Mouse (Mus musculus) midbrain, embryonic 12.5 days (tissue): Measurements from ENCODE around the gene Lactb. TPM values are rescaled to one million over a fixed set of nuclear protein-coding genes. Genes with fewer than 3 reads are reported as not detected.
A peak's percentile ranks its signal among the peaks of the same experiment; 100 is the strongest.

ENCODE experiments used
- ATAC-seq: fragments of 200-750 bp; cut with Nextera tagmentation; 2 replicates; pipeline ENCODE4 v1.8.0; 2017; ENCODE audit warnings: low read depth, moderate TSS enrichment, moderate library complexity; ENCODE audit not compliant: low FRiP score
- H3K27ac ChIP-seq: fragments of 300-500 bp; sonication (generic); replicated peaks from 2 replicates; pipeline ENCODE4 v1.5.1; 2016; ENCODE audit warnings: mild to moderate bottlenecking
- H3K27me3 ChIP-seq: fragments of 300-500 bp; sonication (generic); 2 replicates; pipeline ENCODE4 v1.6.1; 2016; ENCODE audit warnings: mild to moderate bottlenecking
- H3K36me3 ChIP-seq: fragments of 300-500 bp; sonication (generic); 2 replicates; pipeline ENCODE4 v1.6.1; 2016
- H3K4me1 ChIP-seq: fragments of 300-500 bp; sonication (generic); 2 replicates; pipeline ENCODE4 v1.6.1; 2016
- H3K4me2 ChIP-seq: fragments of 300-500 bp; sonication (generic); replicated peaks from 2 replicates; pipeline ENCODE4 v1.6.1; 2016; ENCODE audit warnings: mild to moderate bottlenecking, moderate library complexity
- H3K4me3 ChIP-seq: fragments of 300-500 bp; sonication (generic); 2 replicates; pipeline ENCODE4 v1.5.1; 2016; ENCODE audit warnings: mild to moderate bottlenecking
- H3K9ac ChIP-seq: fragments of 300-500 bp; sonication (generic); replicated peaks from 2 replicates; pipeline ENCODE4 v1.6.1; 2016; ENCODE audit warnings: mild to moderate bottlenecking, moderate library complexity
- H3K9me3 ChIP-seq: fragments of 300-500 bp; sonication (generic); 2 replicates; pipeline ENCODE4 v1.6.1; 2016; ENCODE audit warnings: mild to moderate bottlenecking
- WGBS: fragments of 180-500 bp; shearing (Covaris S2); methylation state at CpG from one replicate; pipeline ENCODE4 v1.1.7; 2016; 5-methylcytosine and 5-hydroxymethylcytosine counted together
- polyA plus RNA-seq: library from polyadenylated mRNA; unstranded; fragments of >200 nt; fragmentation: Nextera tagmentation; extraction: Ambion mirVana; gene quantifications from 2 replicates; pipeline ENCODE4 v1.2.1, GENCODE M21; 2016

The Lactb gene
- polyA plus RNA-seq, 1 experiment from 2014 or later: 9.7 TPM

DNA sequence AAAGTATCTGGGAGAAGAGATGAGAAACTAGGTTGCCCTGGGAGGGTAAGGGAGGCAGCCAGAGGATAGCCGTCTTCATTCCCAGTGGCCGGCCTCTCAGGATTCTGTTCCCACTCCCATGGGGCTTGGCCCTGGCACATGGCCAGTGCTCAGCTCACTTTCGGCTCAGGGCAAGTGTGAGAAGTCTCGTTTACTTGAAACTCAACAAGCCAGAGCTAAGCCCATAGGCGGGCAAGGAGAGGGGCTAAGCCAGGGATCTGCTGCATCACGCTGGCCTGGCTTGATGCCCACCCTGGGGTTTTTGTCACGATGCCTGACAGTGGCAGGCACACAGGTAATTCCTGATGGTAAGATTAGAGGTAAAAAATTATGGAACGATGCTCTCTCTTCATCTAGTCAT is 37.8 kb downstream of the Lactb start:
- H3K4me3 ChIP-seq: no peak overlapping the region
- H3K4me1 ChIP-seq: peaks cover 26% of the 10 kb centered on the region
- no peaks in the 10 kb centered on the region for H3K9me3 ChIP-seq
- no peaks in the 10 kb centered on the region; the same call in 1 of the 2 replicates for H3K27me3 ChIP-seq
- no peak overlapping the region for H3K27ac ChIP-seq
- H3K36me3 ChIP-seq: no peaks in the 10 kb centered on the region
- ATAC-seq: no peak
- no peak overlapping the region for H3K9ac ChIP-seq
- no peak overlapping the region for H3K4me2 ChIP-seq
- WGBS: 81% methylated on average over 8 of the region's 8 CpGs

DNA sequence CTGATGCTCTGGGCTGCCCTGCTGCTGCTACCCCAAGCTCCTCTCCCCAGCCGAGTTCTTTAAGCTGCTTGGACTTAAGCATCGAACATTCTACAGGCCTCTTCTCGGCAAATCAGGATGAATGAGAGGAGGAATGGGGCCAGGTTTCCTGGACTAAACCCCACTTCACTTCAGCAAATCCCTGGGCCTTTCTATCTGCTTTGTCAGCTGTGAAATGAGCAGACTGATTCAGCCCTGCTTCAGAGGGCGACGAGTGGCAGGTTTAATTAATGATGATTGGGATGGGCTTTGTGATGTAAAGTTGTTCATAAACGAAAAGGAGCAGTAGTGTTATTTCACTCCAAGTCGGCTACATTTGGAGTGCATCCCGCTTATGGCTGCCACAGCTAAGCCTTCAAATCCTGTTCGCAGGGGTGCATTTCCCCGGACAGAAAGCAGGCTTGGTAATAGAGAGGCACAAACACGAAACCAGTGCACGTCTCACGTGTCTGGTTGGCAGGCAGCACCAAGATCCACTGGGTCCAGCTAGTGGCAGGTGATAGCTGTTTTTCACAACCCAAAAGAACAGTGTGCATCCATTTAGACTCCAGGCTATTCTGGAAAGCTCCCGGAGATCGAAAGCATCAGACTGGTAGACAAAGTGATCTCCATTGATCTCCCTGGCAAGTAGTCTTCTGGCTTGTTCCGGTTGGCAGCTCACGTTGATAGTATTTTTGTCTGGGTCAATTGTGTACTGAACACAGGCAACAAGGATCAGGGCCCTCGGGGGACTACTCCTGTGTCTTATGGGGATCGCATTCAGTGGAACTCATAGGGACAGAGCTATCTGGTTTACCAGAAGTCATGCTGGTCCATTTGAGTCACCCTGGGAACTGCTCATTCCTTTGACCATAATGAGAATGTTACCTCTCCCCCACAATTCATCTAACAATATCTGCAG is 41.1 kb downstream of the Lactb start:
- H3K27me3 ChIP-seq: no peaks in the 10 kb centered on the region; the same call in 1 of the 2 replicates
- peaks cover 26% of the 10 kb centered on the region for H3K4me1 ChIP-seq
- H3K4me2 ChIP-seq: 0 out of 2 replicates have a peak overlapping the region, but pooled peaks have one; percentile 12
- no peak overlapping the region for H3K9ac ChIP-seq
- peak; percentile 65 for ATAC-seq
- no peaks in the 10 kb centered on the region for H3K36me3 ChIP-seq
- H3K4me3 ChIP-seq: no peak overlapping the region
- 26% methylated on average over 19 of the region's 19 CpGs for WGBS
- peak overlapping the region; percentile 60 for H3K27ac ChIP-seq
- no peaks in the 10 kb centered on the region for H3K9me3 ChIP-seq

DNA sequence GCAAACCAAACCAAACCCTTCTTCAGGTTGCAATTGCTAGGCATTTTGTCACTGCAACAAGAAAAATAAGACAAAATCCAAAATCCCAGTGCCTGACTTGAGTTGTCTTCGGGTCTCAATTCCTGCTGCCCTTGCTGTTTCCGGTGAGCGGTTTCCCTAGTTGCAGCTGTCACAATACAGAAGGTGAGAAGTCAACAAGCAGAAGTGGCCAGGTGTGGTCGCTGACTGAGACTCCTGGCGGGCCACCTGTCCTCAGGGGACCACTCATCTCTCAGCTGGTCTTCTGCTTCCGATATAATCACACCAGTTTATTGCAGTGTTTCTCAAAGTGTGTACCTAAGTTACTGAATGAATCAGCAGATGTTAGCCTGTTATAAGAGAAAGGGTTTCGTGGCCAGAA is 44.9 kb downstream of the Lactb start:
- Histone ChIP-seq H3K4me1 (peaks cover 26% of the 10 kb centered on the region), H3K27ac (no peak overlapping the region), H3K4me2 (no peak overlapping the region), H3K9me3 (no peaks in the 10 kb centered on the region), H3K4me3 (no peak overlapping the region), H3K27me3 (no peaks in the 10 kb centered on the region; the same call in 1 of the 2 replicates), H3K36me3 (no peaks in the 10 kb centered on the region), H3K9ac (no peak overlapping the region)
- whole genome bisulfite sequencing: 71% methylated on average over 7 of the region's 7 CpGs
- no peak for ATAC-seq

DNA sequence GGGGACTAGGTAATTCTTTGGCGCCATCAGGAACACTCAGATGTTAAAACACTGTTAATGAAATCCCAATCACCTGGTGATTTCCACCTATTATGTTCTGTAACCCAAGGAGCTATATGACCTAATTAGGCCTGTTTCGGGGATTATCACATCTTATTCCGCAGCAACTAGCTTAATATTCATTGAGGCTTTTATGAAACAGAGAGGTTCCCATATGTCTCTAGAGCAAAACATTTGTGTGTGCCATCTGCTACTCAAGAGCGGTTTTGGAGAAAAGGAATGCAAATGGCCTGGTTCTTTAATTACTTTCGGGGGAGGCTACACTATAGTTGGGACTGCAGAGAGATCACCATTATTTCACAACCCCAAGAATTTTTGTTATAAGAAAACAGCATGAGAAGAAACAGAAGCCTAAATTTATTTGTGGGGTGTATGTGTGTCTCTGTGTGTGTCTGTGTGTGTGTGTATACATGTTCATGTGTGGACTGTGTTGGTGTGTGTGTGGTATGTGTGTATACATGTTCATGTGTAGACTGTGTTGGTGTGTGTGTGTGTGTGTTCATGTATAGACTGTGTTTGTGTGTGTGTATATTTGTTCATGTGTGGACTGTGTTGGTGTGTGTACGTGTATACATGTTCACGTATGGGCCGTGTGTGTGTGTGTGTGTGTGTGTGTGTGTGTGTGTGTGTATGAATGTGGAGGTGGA is 47.4 kb downstream of the Lactb start:
- WGBS: 61% methylated on average over 8 of the region's 8 CpGs
- no peak overlapping the region for H3K27ac ChIP-seq
- H3K9ac ChIP-seq: no peak overlapping the region
- H3K4me3 ChIP-seq: no peak overlapping the region
- no peak for ATAC-seq
- no peaks in the 10 kb centered on the region for H3K36me3 ChIP-seq
- H3K4me1 ChIP-seq: peaks cover 5% of the 10 kb centered on the region; the same call in 1 of the 2 replicates
- no peak overlapping the region for H3K4me2 ChIP-seq
- H3K27me3 ChIP-seq: no peaks in the 10 kb centered on the region
- no peaks in the 10 kb centered on the region for H3K9me3 ChIP-seq

DNA sequence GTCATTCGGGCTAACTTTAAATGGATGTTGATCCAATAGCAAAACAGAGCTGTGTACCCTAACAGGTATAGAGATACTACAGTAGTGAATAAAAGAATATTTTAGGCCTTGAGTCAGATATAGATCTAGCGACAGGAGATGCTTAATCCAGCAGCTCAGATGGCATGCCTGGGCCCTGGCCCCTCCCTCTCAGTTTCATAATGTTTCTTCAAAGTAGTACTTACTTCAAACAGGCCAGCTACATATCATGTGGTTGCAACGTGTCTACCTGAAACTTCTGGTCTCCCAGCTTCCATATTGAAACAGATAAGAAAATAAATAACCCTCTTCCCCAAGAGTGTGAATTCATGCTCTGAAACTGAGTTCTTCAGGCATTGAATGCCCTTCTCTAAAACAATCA is 49.4 kb downstream of the Lactb start:
- Histone ChIP-seq H3K9ac (no peak overlapping the region), H3K36me3 (no peaks in the 10 kb centered on the region), H3K4me2 (no peak overlapping the region), H3K4me3 (no peak overlapping the region), H3K9me3 (no peaks in the 10 kb centered on the region), H3K4me1 (peaks cover 7% of the 10 kb centered on the region; the same call in 1 of the 2 replicates), H3K27me3 (no peaks in the 10 kb centered on the region), H3K27ac (no peak overlapping the region)
- WGBS: 76% methylated on average over 3 of the region's 3 CpGs
- ATAC-seq: no peak

DNA sequence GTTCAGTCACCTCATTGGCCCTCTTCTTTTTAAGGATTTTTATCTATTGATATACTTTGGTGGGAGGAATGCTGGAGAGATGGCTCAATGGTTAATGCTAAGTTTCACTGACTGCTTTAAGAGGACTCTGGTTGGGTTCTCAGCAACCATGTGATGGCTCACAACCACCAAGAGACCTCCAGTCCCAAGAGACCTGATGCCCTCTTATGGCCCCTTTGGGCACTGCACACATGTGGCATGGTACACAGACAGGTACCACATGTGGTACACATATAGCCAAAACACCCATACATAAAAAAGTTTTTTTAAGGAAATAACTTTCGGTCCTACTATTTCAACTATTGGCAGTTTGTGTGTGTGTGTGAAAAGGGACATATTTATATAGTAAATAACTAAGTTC is 53.2 kb downstream of the Lactb start:
- no peak for ATAC-seq
- 94% methylated on average over 1 of the region's 1 CpGs for WGBS
- H3K9me3 ChIP-seq: no peaks in the 10 kb centered on the region
- no peaks in the 10 kb centered on the region for H3K36me3 ChIP-seq
- H3K27me3 ChIP-seq: no peaks in the 10 kb centered on the region
- H3K4me3 ChIP-seq: no peak overlapping the region
- no peak overlapping the region for H3K27ac ChIP-seq
- peaks cover 17% of the 10 kb centered on the region for H3K4me1 ChIP-seq
- H3K9ac ChIP-seq: no peak overlapping the region
- H3K4me2 ChIP-seq: no peak overlapping the region

DNA sequence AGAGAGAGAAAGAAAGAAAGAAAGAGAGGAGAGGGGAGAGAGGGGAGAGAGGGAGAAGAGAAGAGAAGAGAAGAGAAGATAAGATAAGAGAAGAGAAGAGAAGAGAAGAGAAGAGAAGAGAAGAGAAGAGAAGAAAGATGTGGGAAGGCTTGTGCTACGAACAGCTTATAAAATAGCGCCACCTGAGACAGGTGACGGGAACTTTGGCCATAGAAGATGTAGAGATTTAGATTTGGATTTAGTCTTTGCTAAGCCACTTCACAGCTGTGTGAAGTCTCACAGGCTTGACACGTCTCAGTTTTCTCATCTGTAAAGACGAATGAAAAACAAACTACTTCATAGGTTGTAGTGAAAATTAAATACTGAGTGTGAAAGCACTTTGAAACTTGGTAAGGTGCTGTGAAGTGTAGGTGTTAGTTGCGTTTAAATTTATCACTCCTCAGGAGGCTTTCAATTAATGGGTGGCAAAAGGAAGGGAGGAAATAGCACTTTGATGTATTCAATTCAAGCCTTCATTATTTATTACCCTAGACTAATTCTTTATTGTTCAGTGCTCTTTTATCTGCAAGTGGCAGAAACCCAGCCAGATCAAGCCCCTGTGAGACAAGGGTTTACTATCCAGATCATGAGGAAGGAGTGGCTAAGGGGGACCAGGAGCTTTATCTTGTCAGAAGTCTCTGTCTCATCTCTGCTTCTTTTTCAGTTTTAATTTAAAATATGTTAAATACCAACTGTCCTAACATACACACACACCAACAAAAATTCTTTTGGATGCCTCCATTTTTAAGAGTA is 54.6 kb downstream of the Lactb start:
- Histone ChIP-seq H3K4me2 (peak overlapping the region; percentile 82), H3K36me3 (no peaks in the 10 kb centered on the region), H3K4me1 (peaks cover 17% of the 10 kb centered on the region), H3K27ac (no peak overlapping the region), H3K9ac (peak overlapping the region; percentile 49; the same call in 1 of the 2 replicates), H3K27me3 (no peaks in the 10 kb centered on the region), H3K9me3 (no peaks in the 10 kb centered on the region), H3K4me3 (peak overlapping the region; percentile 89)
- 12% methylated on average over 6 of the region's 6 CpGs for WGBS
- ATAC-seq: no peak

DNA sequence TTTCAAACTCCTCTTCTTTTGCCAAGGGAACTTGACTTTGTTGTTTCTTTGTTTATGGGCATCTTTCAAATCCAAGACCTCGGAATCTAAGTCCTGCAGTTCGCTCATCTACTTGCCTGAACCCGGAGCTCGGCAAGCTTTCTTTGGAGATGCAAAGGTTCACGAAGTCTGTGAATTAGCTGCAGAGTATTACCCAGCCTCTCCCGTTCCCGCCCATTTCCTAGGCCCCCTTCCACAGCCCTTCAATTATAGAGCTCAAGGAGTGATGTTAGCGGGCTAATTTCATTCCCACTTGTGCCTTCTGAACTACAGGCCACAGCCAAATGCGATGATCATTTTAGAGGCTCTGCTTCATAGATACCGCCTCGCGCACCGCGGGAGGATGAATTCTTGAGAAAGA is 55.3 kb downstream of the Lactb start:
- H3K4me1 ChIP-seq: peaks cover 17% of the 10 kb centered on the region
- WGBS: 1% methylated on average over 14 of the region's 14 CpGs
- H3K27ac ChIP-seq: peak overlapping the region; percentile 71
- H3K4me2 ChIP-seq: peak overlapping the region; percentile 82
- H3K36me3 ChIP-seq: no peaks in the 10 kb centered on the region
- peak overlapping the region; percentile 49 for H3K9ac ChIP-seq
- H3K27me3 ChIP-seq: no peaks in the 10 kb centered on the region
- no peaks in the 10 kb centered on the region for H3K9me3 ChIP-seq
- H3K4me3 ChIP-seq: peak overlapping the region; percentile 89
- peak; percentile 48 for ATAC-seq

DNA sequence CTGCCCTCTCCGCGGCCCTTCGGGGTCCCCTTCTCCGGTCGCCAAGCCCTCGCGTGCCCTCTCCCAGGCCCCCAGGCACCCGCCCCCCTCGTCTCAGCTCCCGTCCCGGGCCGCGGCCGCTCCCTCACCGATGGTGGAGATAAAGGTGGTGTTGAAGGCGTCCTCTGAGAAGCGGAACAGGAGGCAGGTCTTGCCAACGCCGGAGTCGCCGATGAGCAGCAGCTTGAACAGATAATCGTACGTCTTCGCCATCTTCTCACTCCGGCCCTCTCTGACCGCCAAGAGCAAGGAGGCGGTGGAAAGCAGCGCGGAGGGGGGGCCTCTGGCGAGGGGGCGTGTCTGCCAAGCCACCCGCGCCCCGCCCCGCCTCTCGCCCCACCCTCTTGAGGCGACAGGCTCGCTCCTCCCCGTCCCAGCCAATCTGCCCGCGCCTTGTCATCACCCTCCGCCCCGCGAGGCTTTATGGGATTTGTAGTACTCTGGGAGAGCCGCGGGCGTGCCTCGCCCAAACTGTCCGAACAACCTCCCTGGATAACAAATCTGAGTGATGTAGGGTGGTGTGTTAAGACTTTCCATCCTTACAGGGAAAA is 55.8 kb downstream of the Lactb start, which contains the start of gene Rab8b:
Rab8b (minus strand) TSS at position 306 of the 590 bp plus-strand sequence.
- H3K36me3 ChIP-seq: no peaks in the 10 kb centered on the region
- WGBS: under 1% methylated on average over 49 of the region's 49 CpGs
- peak within 1 kb of the TSS; percentile 91 for H3K9ac ChIP-seq
- peaks cover 17% of the 10 kb centered on the region for H3K4me1 ChIP-seq
- ATAC-seq: peak; percentile 98
- no peaks in the 10 kb centered on the region for H3K9me3 ChIP-seq
- H3K27me3 ChIP-seq: no peaks in the 10 kb centered on the region
- peak within 1 kb of the TSS; percentile 82 for H3K4me2 ChIP-seq
- H3K27ac ChIP-seq: peak within 1 kb of the TSS; percentile 89
- peak within 1 kb of the TSS; percentile 89 for H3K4me3 ChIP-seq

DNA sequence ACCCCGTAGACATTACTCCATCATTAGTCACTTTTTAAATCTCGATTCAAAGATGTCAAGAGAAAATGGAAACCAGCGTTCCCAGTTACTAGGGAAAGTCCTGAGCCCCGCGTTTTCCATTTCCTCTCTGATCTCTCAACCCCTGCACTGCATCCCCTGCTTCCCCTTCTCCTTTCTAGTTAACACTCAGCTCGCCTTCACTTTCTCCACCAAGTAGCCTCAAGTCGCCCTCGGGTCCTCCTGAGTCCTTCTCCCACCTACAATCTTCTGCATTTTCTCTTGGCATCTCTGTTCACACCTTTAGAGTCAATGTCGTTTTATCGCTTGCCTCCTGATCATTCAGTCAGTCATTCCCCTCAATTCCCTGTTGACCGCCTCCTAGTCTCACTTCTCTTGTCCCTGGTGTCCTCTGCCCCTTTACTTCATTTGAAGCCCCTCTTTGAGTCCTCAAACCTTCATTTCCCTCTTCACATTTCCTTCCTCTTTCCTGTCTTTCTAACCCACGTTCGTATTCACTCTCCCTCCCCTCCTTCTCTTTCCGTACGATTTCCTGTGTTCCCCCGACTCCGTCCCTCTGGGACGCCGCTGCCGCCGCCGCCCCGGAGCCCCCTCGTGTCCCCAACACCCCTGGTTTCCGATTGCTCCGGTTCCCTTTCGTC is 56.5 kb downstream of the Lactb start:
- no peak for ATAC-seq
- Histone ChIP-seq H3K9ac (peak overlapping the region; percentile 91), H3K4me3 (peak overlapping the region; percentile 89), H3K9me3 (no peaks in the 10 kb centered on the region), H3K4me1 (peaks cover 20% of the 10 kb centered on the region), H3K27ac (peak overlapping the region; percentile 89), H3K27me3 (no peaks in the 10 kb centered on the region), H3K36me3 (0 out of 2 replicates have a peak, but pooled peaks cover 4% of the 10 kb centered on the region), H3K4me2 (peak overlapping the region; percentile 82)
- WGBS: 3% methylated on average over 27 of the region's 27 CpGs

DNA sequence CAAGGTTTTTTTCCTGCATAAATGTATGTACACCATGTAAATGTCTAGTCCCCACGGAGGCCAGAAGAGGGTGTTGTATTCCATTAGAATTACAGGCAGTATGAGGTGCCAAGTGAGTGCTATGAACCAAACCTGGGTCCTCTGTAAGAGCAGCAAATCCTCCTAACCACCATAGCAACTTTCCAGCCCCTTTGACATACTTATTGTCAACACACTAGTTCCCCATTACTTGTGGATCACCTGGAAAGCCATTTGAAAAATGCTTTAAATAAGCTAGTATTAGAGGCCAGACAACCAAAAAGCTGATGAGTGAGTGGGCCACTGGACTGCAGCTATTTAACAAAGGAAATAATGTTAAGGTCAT is 57.4 kb downstream of the Lactb start:
- Histone ChIP-seq H3K9ac (no peak overlapping the region), H3K36me3 (0 out of 2 replicates have a peak, but pooled peaks cover 9% of the 10 kb centered on the region), H3K27me3 (no peaks in the 10 kb centered on the region), H3K4me1 (peaks cover 22% of the 10 kb centered on the region), H3K4me3 (no peak overlapping the region; the same call in 1 of the 2 replicates), H3K27ac (no peak overlapping the region), H3K4me2 (peak overlapping the region; percentile 82), H3K9me3 (no peaks in the 10 kb centered on the region)
- no peak for ATAC-seq
- 89% methylated on average over 1 of the region's 1 CpGs for WGBS
